ENCODE assay signal across 13 mouse cellular contexts in the genomic region with DNA sequence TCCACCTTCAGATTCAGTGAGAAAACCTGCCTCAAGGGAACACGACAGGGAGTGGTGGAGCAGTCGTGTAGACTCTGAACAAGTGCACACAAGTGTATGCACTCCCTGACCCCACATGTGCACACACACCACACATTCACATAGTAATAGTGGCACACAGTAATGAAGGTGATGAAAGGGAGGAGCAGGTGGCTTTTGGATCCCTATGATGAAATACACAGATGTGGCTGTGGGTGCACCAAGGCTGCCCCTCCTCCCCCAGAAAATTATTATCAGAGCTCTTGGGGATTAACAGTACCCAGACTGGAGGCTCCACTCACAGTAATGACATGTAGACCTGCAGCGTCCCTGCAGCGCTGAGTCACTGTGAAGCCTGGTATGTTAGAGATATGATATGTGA. TPM values are rescaled to one million over a fixed set of nuclear protein-coding genes. Genes with fewer than 3 reads are reported as not detected.
"Had no signal": no experiment of that assay in that cellular context is flagged by ENCODE, and none has a peak within 500 bp of the region (broad histone marks: within the 10 kb centered on the region; RNA-seq: fewer than 3 reads in every experiment).

No protein-coding gene starts in this region.

- H3K36me3 ChIP-seq: kidney, embryonic 15.5 days; limb, embryonic 15.5 days; liver, embryonic 12.5 days; midbrain, embryonic 10.5 days; midbrain, embryonic 15.5 days had no signal

- H3K9ac ChIP-seq: kidney, embryonic 15.5 days; limb, embryonic 15.5 days; liver, embryonic 12.5 days; lung, embryonic 14.5 days; midbrain, embryonic 15.5 days had no signal

- H3K27ac ChIP-seq: kidney, embryonic 15.5 days; limb, embryonic 15.5 days; liver, embryonic 12.5 days; midbrain, embryonic 10.5 days; midbrain, embryonic 15.5 days had no signal

- DNase-seq: kidney, postnatal 14 days; layer of hippocampus, postnatal 36 days; lung, postnatal 10 days; right cerebral cortex, postnatal 14 days; thymus, adult 2 months; thymus, postnatal 25 days had no signal

- H3K4me1 ChIP-seq: liver, embryonic 12.5 days had no signal

- H3K27me3 ChIP-seq: midbrain, embryonic 15.5 days had no signal

- H3K4me3 ChIP-seq: kidney, embryonic 15.5 days; limb, embryonic 15.5 days; liver, embryonic 12.5 days; midbrain, embryonic 10.5 days; midbrain, embryonic 15.5 days had no signal

- ATAC-seq: liver, embryonic 12.5 days; midbrain, embryonic 15.5 days had no signal

- H3K4me2 ChIP-seq: kidney, embryonic 15.5 days; limb, embryonic 15.5 days; liver, embryonic 12.5 days; lung, embryonic 14.5 days; midbrain, embryonic 15.5 days had no signal

- H3K9me3 ChIP-seq: kidney, embryonic 15.5 days; limb, embryonic 15.5 days; midbrain, embryonic 10.5 days; midbrain, embryonic 15.5 days had no signal

RNA-seq across cellular contexts. Expression of a gene that starts 5.6 kb away (rescaled TPM):
- total RNA-seq: megakaryocyte, adult 5-6 weeks had no signal
